ENCODE assay signal across 8 mouse cellular contexts in the genomic region with DNA sequence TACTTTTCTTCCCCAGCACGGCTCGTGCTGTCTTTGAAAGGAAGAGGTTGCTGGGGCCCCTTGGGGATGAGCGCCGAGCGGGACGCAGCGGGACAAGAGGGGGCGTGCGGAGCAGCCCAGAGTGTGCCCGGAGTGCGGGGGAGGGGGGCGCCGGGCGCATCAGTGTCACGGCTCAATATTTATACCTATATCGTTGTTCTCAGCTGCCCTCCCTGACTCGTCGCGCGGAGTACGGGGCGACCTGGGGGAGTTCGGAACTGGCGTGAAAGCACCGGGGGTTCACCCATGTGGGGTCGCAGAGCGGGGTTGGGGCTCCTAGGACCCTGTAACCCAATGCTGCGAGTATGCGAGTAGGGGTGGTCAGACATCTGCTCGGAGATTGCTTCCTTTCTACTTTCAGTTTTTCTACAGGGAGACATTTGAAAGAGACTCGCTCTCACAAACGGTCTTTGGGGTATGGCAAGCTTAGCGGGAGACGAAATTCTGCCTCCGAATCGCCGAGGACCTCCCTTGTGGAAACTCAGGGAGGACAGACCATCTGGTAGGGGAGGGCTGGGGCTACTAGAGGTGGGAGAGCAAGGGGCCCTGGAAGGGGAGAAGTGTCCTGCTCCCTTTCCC. TPM values are rescaled to one million over a fixed set of nuclear protein-coding genes. Genes with fewer than 3 reads are reported as not detected.
DNase-seq lines count a peak whose midpoint lies in the region; ATAC-seq and TF ChIP-seq lines count a peak whose summit lies in the region.

A gene (minus strand): TSS at position 198 of the 618 bp plus-strand sequence.

- H3K4me1 ChIP-seq in heart, embryonic 13.5 days: peaks cover 23% of the 10 kb centered on the region
- peaks cover 5% of the 10 kb centered on the region; the same call in 1 of the 2 replicates for H3K4me1 ChIP-seq in limb, embryonic 11.5 days (ENCODE audit: control insufficient read depth, insufficient read depth, low read length)
- H3K4me1 ChIP-seq in neural tube, embryonic 12.5 days: peaks cover 28% of the 10 kb centered on the region

- H3K4me3 ChIP-seq in gastrocnemius, adult 2 months: peak within 1 kb of the TSS; percentile 92
- H3K4me3 ChIP-seq in heart, embryonic 13.5 days: peak within 1 kb of the TSS; percentile 82
- H3K4me3 ChIP-seq in limb, embryonic 11.5 days (ENCODE audit: low read depth, low read length): peak within 1 kb of the TSS; percentile 71
- H3K4me3 ChIP-seq in neural tube, embryonic 12.5 days: peak within 1 kb of the TSS; percentile 61

- H3K36me3 ChIP-seq in heart, embryonic 13.5 days: peaks cover 6% of the 10 kb centered on the region
- H3K36me3 ChIP-seq in limb, embryonic 11.5 days (ENCODE audit: control insufficient read depth, insufficient read depth, low read length): no peaks in the 10 kb centered on the region
- no peaks in the 10 kb centered on the region for H3K36me3 ChIP-seq in neural tube, embryonic 12.5 days

- H3K27me3 ChIP-seq in heart, embryonic 13.5 days (replicated peaks): peaks cover 41% of the 10 kb centered on the region
- H3K27me3 ChIP-seq in limb, embryonic 11.5 days (ENCODE audit: control insufficient read depth, insufficient read depth, low read length): peaks cover 19% of the 10 kb centered on the region
- H3K27me3 ChIP-seq in neural tube, embryonic 12.5 days (replicated peaks): peaks cover 41% of the 10 kb centered on the region

- peak within 1 kb of the TSS; percentile 84 for H3K27ac ChIP-seq in gastrocnemius, adult 2 months
- peak within 1 kb of the TSS; percentile 59 for H3K27ac ChIP-seq in heart, embryonic 13.5 days (replicated peaks)
- H3K27ac ChIP-seq in limb, embryonic 11.5 days (replicated peaks; ENCODE audit: low read depth, low read length): 0 out of 2 replicates have a peak within 1 kb of the TSS, but pooled peaks have one; percentile 14
- H3K27ac ChIP-seq in neural tube, embryonic 12.5 days: no peak within 1 kb of the TSS

- no peak for ATAC-seq in heart, embryonic 13.5 days (ENCODE audit: extremely low read depth, insufficient number of reproducible peaks, low FRiP score, low TSS enrichment)
- peak; percentile 36; the same call in 1 of the 2 replicates for ATAC-seq in limb, embryonic 11.5 days (ENCODE audit: insufficient number of reproducible peaks, low FRiP score, low TSS enrichment, low read depth)
- ATAC-seq in neural tube, embryonic 12.5 days (ENCODE audit: low FRiP score, low read depth): peak; percentile 58

- 0% methylated on average over 37 of the region's 37 CpGs for WGBS in heart, embryonic 13.5 days
- WGBS in limb, embryonic 11.5 days: under 1% methylated on average over 36 of the region's 37 CpGs
- WGBS in neural tube, embryonic 12.5 days: under 1% methylated on average over 37 of the region's 37 CpGs

- no peaks in the 10 kb centered on the region for H3K9me3 ChIP-seq in heart, embryonic 13.5 days
- no peaks in the 10 kb centered on the region for H3K9me3 ChIP-seq in limb, embryonic 11.5 days (ENCODE audit: control insufficient read depth, low read length)
- no peaks in the 10 kb centered on the region for H3K9me3 ChIP-seq in neural tube, embryonic 12.5 days

- intact Hi-C loops in gastrocnemius, adult 2 months (cut with DNase I): no loop called here
- intact Hi-C loops in gastrocnemius, postnatal 14 days (cut with DNase I; ENCODE audit: low total_unique reads): no loop called here

- H3K4me2 ChIP-seq in heart, embryonic 13.5 days: peak within 1 kb of the TSS; percentile 96
- H3K4me2 ChIP-seq in limb, embryonic 11.5 days (ENCODE audit: low read depth, severe bottlenecking): peak within 1 kb of the TSS; percentile 93
- H3K4me2 ChIP-seq in neural tube, embryonic 12.5 days (replicated peaks): peak within 1 kb of the TSS; percentile 85

- DNase-seq in gastrocnemius, adult 2 months: peak; percentile 28
- DNase-seq in gastrocnemius, postnatal 14 days: no peak
- peak; percentile 58 to 66 for DNase-seq in B cell, adult 2 months
- DNase-seq in adrenal gland, postnatal 36 days: peak in 1 of 2 experiments; percentile 43
- peak; percentile 63 for DNase-seq in limb, embryonic 11.5 days (ENCODE audit: low spot score)
- no peak for DNase-seq in natural killer cell, adult 2 months (ENCODE audit: low spot score in 2 of 2)

- no peak for TF ChIP-seq CTCF in gastrocnemius, adult 2 months (IDR thresholded peaks at IDR 0.05)

- peak within 1 kb of the TSS; percentile 88 for H3K9ac ChIP-seq in heart, embryonic 13.5 days
- H3K9ac ChIP-seq in limb, embryonic 11.5 days (ENCODE audit: low read length): peak within 1 kb of the TSS; percentile 74
- peak within 1 kb of the TSS; percentile 60 for H3K9ac ChIP-seq in neural tube, embryonic 12.5 days

RNA-seq across cellular contexts. Expression of the gene that starts here (rescaled TPM):
- 1 to 10 TPM in 1 of 2 experiments, not detected in 1; 1.2 TPM for total RNA-seq in gastrocnemius, adult 2 months (2021)
- 1 to 10 TPM; 1.8 to 2.3 TPM for total RNA-seq in gastrocnemius, postnatal 14 days (2021)
- total RNA-seq in adrenal gland, postnatal 36 days (2021): 10 to 100 TPM; 11.2 to 12.8 TPM
- polyA plus RNA-seq in heart, embryonic 13.5 days (2015; fragmentation: Nextera tagmentation; extraction: Ambion mirVana): 12.3 and 16.2 TPM in 2 replicates
- 16.5 and 17.0 TPM in 2 replicates for polyA plus RNA-seq in limb, embryonic 11.5 days (2014; fragmentation: Nextera tagmentation; extraction: Ambion mirVana)
- polyA plus RNA-seq in neural tube, embryonic 12.5 days (2016; fragmentation: Nextera tagmentation; extraction: Ambion mirVana): 11.1 and 14.7 TPM in 2 replicates

Comparison
In these comparisons a context has a peak if more than half of its experiments do, and no peak if none do; other contexts are left out.
1. DNase-seq: peak in gastrocnemius, adult 2 months (single experiment), B cell, adult 2 months (2 of 2) and limb, embryonic 11.5 days (single experiment); none in gastrocnemius, postnatal 14 days (single experiment) and natural killer cell, adult 2 months (0 of 2).
2. Peak in every context shown above with its lines, with median percentiles within 50 percentile points of each other: H3K4me3 ChIP-seq, H3K4me2 ChIP-seq and H3K9ac ChIP-seq.